Mouse (Mus musculus) E14TG2a.4 (cell line): ENCODE data around the gene Eps15l1.

Experiments
- H3K27me3 ChIP-seq: 2 replicates; pipeline ENCODE4 v1.6.1; 2014; ENCODE audit warnings: low read length, control low read depth; ENCODE audit not compliant: insufficient read depth
- H3K36me3 ChIP-seq: 2 replicates; pipeline ENCODE4 v1.6.1; 2014; ENCODE audit warnings: low read length, control low read depth; ENCODE audit not compliant: insufficient read depth
- H3K4me1 ChIP-seq: replicated peaks from 2 replicates; pipeline ENCODE4 v1.6.1; 2014; ENCODE audit warnings: low read depth, low read length, control low read depth
- H3K4me3 ChIP-seq: replicated peaks from 2 replicates; pipeline ENCODE4 v1.5.1; 2014; ENCODE audit warnings: mild to moderate bottlenecking, low read length
- H3K9me3 ChIP-seq: 2 replicates; pipeline ENCODE4 v1.6.1; 2014; ENCODE audit warnings: low read length, control low read depth
- CTCF ChIP-seq: conservative IDR thresholded peaks from 2 replicates; pipeline ENCODE4 v1.5.1; 2014; ENCODE audit warnings: low read length
- NANOG ChIP-seq: IDR thresholded peaks from 2 replicates; pipeline ENCODE4 v1.6.1; 2014; ENCODE audit warnings: borderline replicate concordance, low read length, mixed read lengths
- POU5F1 ChIP-seq: IDR thresholded peaks from 2 replicates; pipeline ENCODE4 v1.6.1; 2014; ENCODE audit warnings: low read length, borderline replicate concordance

The Eps15l1 gene

GRCm38 (mm10) chr8:72336273-72336672, 85.0 kb downstream of the Eps15l1 start:
- peaks cover 92% of the 10 kb centered on the region for H3K4me1 ChIP-seq
- H3K4me3 ChIP-seq: no peak overlapping the region
- H3K9me3 ChIP-seq: no peaks in the 10 kb centered on the region
- H3K27me3 ChIP-seq: no peaks in the 10 kb centered on the region
- H3K36me3 ChIP-seq: peaks cover 34% of the 10 kb centered on the region
- TF ChIP-seq CTCF (no peak), NANOG (no peak), POU5F1 (no peak)

GRCm38 (mm10) chr8:72334144-72334641, 87.1 kb downstream of the Eps15l1 start:
- H3K4me1 ChIP-seq: peaks cover 92% of the 10 kb centered on the region
- TF ChIP-seq CTCF (no peak), NANOG (peak; percentile 97), POU5F1 (peak; percentile 24; the same call in 1 of the 2 replicates)
- H3K36me3 ChIP-seq: peaks cover 13% of the 10 kb centered on the region

GRCm38 (mm10) chr8:72333429-72334143, 87.7 kb downstream of the Eps15l1 start:
- H3K27me3 ChIP-seq: no peaks in the 10 kb centered on the region
- H3K36me3 ChIP-seq: peaks cover 8% of the 10 kb centered on the region
- peak overlapping the region; percentile 32 for H3K4me3 ChIP-seq
- H3K4me1 ChIP-seq: peaks cover 89% of the 10 kb centered on the region
- TF ChIP-seq POU5F1: no peak
- no peak for TF ChIP-seq CTCF
- no peak for TF ChIP-seq NANOG
- no peaks in the 10 kb centered on the region for H3K9me3 ChIP-seq

More at GRCm38 (mm10) chr8:72334144-72334641, 87.1 kb downstream of the Eps15l1 start:
- H3K4me3 ChIP-seq: peak overlapping the region; percentile 32; the same call in 1 of the 2 replicates
- no peaks in the 10 kb centered on the region for H3K9me3 ChIP-seq
- H3K27me3 ChIP-seq: no peaks in the 10 kb centered on the region

GRCm38 (mm10) chr8:72331631-72332030, 89.6 kb downstream of the Eps15l1 start:
- no peaks in the 10 kb centered on the region for H3K36me3 ChIP-seq
- H3K4me1 ChIP-seq: peaks cover 90% of the 10 kb centered on the region
- no peaks in the 10 kb centered on the region for H3K9me3 ChIP-seq
- H3K4me3 ChIP-seq: peak overlapping the region; percentile 8; the same call in 1 of the 2 replicates
- H3K27me3 ChIP-seq: no peaks in the 10 kb centered on the region
- TF ChIP-seq NANOG (no peak), CTCF (no peak)

GRCm38 (mm10) chr8:72330806-72331516, 90.3 kb downstream of the Eps15l1 start:
- H3K36me3 ChIP-seq: no peaks in the 10 kb centered on the region
- no peaks in the 10 kb centered on the region for H3K9me3 ChIP-seq
- H3K4me1 ChIP-seq: peaks cover 90% of the 10 kb centered on the region
- no peaks in the 10 kb centered on the region for H3K27me3 ChIP-seq
- peak overlapping the region; percentile 8 for H3K4me3 ChIP-seq
- TF ChIP-seq NANOG: no peak
- no peak for TF ChIP-seq CTCF
- TF ChIP-seq POU5F1: no peak

- TF ChIP-seq NANOG: no peak
- no peak for TF ChIP-seq POU5F1
- no peaks in the 10 kb centered on the region for H3K9me3 ChIP-seq
- no peaks in the 10 kb centered on the region for H3K27me3 ChIP-seq
- H3K4me1 ChIP-seq: peaks cover 92% of the 10 kb centered on the region
- peaks cover 12% of the 10 kb centered on the region for H3K36me3 ChIP-seq
- no peak overlapping the region for H3K4me3 ChIP-seq
Measured at GRCm38 (mm10) chr8:72329116-72329515, 92.1 kb downstream of the Eps15l1 start.

GRCm38 (mm10) chr8:72324708-72325107, 96.6 kb downstream of the Eps15l1 start:
- H3K4me1 ChIP-seq: peaks cover 72% of the 10 kb centered on the region
- H3K4me3 ChIP-seq: 0 out of 2 replicates have a peak overlapping the region, but pooled peaks have one; percentile 7
- H3K27me3 ChIP-seq: no peaks in the 10 kb centered on the region
- TF ChIP-seq POU5F1 (no peak), CTCF (no peak), NANOG (no peak)
- no peaks in the 10 kb centered on the region for H3K9me3 ChIP-seq
- H3K36me3 ChIP-seq: peaks cover 52% of the 10 kb centered on the region

GRCm38 (mm10) chr8:72324036-72324706, 97.1 kb downstream of the Eps15l1 start:
- Histone ChIP-seq H3K4me3 (0 out of 2 replicates have a peak overlapping the region, but pooled peaks have one; percentile 7), H3K9me3 (no peaks in the 10 kb centered on the region), H3K27me3 (no peaks in the 10 kb centered on the region), H3K36me3 (peaks cover 52% of the 10 kb centered on the region), H3K4me1 (peaks cover 66% of the 10 kb centered on the region)
- TF ChIP-seq CTCF (no peak), NANOG (no peak)
